Mouse (Mus musculus): ENCODE data around the gene Brf1.

- no peak for TF ChIP-seq CTCF (IDR thresholded peaks at IDR 0.05; ENCODE audit: low read depth, low read length)
- no peak for TF ChIP-seq EP300 (IDR thresholded peaks at IDR 0.05; ENCODE audit: insufficient read depth, low read depth, low read length)
Measured at GRCm38 (mm10) chr12:112940710-112941109, 59.8 kb downstream of the Brf1 start.
